Mouse (Mus musculus) liver, embryonic 14.5 days (tissue): Measurements from ENCODE around the gene Tfap2d. TPM values are rescaled to one million over a fixed set of nuclear protein-coding genes. Genes with fewer than 3 reads are reported as not detected.

Experiments used
- ATAC-seq: fragments of 200-750 bp; cut with Nextera tagmentation; 2 replicates; pipeline ENCODE4 v1.8.0; 2017; ENCODE audit warnings: moderate number of reproducible peaks, mild to moderate bottlenecking, moderate library complexity; ENCODE audit not compliant: insufficient read depth
- DNase-seq, 3 experiments: peaks; one replicate each; pipeline ENCODE4 v3.0.0-alpha.2; 2012 to 2013; ENCODE audit warnings: low read depth in 3 of 3, low spot score in 3 of 3
- H3K27ac ChIP-seq: fragments of 300-500 bp; sonication (generic); 2 replicates; pipeline ENCODE4 v1.5.1; 2014; ENCODE audit warnings: moderate library complexity, mild to moderate bottlenecking, control low read depth, inconsistent platforms
- H3K27me3 ChIP-seq: fragments of 300-500 bp; sonication (generic); 2 replicates; pipeline ENCODE4 v1.6.1; 2014; ENCODE audit warnings: mild to moderate bottlenecking, low read length, moderate library complexity; ENCODE audit not compliant: control insufficient read depth, insufficient read depth
- H3K36me3 ChIP-seq: fragments of 300-500 bp; sonication (generic); replicated peaks from 2 replicates; pipeline ENCODE4 v1.6.1; 2014; ENCODE audit warnings: low read depth; ENCODE audit not compliant: control insufficient read depth, insufficient read depth
- H3K4me1 ChIP-seq, 2 experiments: fragments of 200-500 bp in 1 of 2; fragments of 300-500 bp in 1 of 2; sonication (generic) in 1 of 2; replicated peaks; 2 replicates each; pipeline ENCODE4 v1.6.1; 2012 to 2014; ENCODE audit warnings: antibody characterized with exemption in 1 of 2, inconsistent platforms in 1 of 2, low read length in 1 of 2; ENCODE audit not compliant: control insufficient read depth in 2 of 2, insufficient read depth in 2 of 2
- H3K4me2 ChIP-seq: fragments of 300-500 bp; sonication (generic); 2 replicates; pipeline ENCODE4 v1.6.1; 2014; ENCODE audit warnings: low read depth, mild to moderate bottlenecking, control low read depth, moderate library complexity
- H3K4me3 ChIP-seq, 2 experiments: fragments of 200-500 bp in 1 of 2; fragments of 300-500 bp in 1 of 2; sonication (generic) in 1 of 2; 2 replicates each; pipeline ENCODE4 v1.5.1; 2012 to 2014; ENCODE audit warnings: low read depth in 2 of 2, low read length in 2 of 2, mild to moderate bottlenecking in 2 of 2, control low read depth in 1 of 2, inconsistent platforms in 1 of 2, moderate library complexity in 1 of 2; ENCODE audit not compliant: insufficient read depth in 1 of 2
- H3K9ac ChIP-seq: fragments of 300-500 bp; sonication (generic); replicated peaks from 2 replicates; pipeline ENCODE4 v1.6.1; 2014; ENCODE audit warnings: mild to moderate bottlenecking, control low read depth, moderate library complexity
- H3K9me3 ChIP-seq: fragments of 300-500 bp; sonication (generic); 2 replicates; pipeline ENCODE4 v1.6.1; 2016; ENCODE audit warnings: low read length, mixed read lengths; ENCODE audit not compliant: control insufficient read depth
- CTCF ChIP-seq: IDR thresholded peaks from 2 replicates; pipeline ENCODE4 v1.5.1; 2016; ENCODE audit warnings: antibody characterized with exemption, low read depth, control low read depth
- EP300 ChIP-seq: IDR thresholded peaks from 2 replicates; pipeline ENCODE4 v1.6.1; 2016; ENCODE audit warnings: antibody characterized with exemption, low read depth
- WGBS: fragments of 180-500 bp; shearing (Covaris S2); extraction: QIAGEN DNeasy Blood & Tissue Kit; methylation state at CpG from one replicate; pipeline ENCODE4 v1.1.7; 2014; ENCODE audit not compliant: insufficient replicate concordance; 5-methylcytosine and 5-hydroxymethylcytosine counted together
- polyA plus RNA-seq, 2 experiments: library from polyadenylated mRNA; depleted of rRNA in 1 of 2; stranded (reverse) in 1 of 2; unstranded in 1 of 2; fragments of >200 nt; fragmentation: Nextera tagmentation in 1 of 2; extraction: Ambion mirVana in 1 of 2; gene quantifications; 2 replicates each; pipeline versions ENCODE4 v1.2.1 to v1.2.3; 2012 to 2014

The Tfap2d gene
- polyA plus RNA-seq, 2 experiments, result not detected

DNA sequence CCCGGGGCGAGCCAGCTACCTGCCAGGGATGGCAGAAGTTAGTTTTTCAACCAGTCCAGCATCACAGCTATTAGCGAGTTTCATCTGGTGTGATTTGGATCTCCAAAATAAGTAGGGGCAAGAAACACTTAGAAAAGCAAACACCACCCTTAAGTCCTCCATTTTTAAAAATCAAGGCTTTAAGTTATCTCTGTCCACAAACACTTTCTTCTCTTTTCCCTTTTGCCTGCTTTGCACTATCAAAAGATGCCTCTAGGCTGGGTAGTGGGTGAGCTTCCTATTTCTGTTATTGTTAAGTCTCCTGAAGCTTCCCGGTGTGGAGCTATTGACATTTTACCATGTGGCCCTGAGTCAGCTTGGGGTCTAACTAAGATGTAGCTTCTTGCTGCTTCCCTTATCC lies 110.3 kb downstream of the Tfap2d start:
- DNase-seq (no peak), ATAC-seq (no peak)
- Histone ChIP-seq H3K27me3 (peaks cover 66% of the 10 kb centered on the region), H3K4me1 (no peaks in the 10 kb centered on the region), H3K4me3 (no peak overlapping the region), H3K9me3 (no peaks in the 10 kb centered on the region), H3K36me3 (no peaks in the 10 kb centered on the region), H3K4me2 (no peak overlapping the region), H3K9ac (no peak overlapping the region), H3K27ac (no peak overlapping the region)
- TF ChIP-seq CTCF, result no peak
- no peak for TF ChIP-seq EP300
- 0% methylated on average over 4 of the region's 4 CpGs for WGBS

DNA sequence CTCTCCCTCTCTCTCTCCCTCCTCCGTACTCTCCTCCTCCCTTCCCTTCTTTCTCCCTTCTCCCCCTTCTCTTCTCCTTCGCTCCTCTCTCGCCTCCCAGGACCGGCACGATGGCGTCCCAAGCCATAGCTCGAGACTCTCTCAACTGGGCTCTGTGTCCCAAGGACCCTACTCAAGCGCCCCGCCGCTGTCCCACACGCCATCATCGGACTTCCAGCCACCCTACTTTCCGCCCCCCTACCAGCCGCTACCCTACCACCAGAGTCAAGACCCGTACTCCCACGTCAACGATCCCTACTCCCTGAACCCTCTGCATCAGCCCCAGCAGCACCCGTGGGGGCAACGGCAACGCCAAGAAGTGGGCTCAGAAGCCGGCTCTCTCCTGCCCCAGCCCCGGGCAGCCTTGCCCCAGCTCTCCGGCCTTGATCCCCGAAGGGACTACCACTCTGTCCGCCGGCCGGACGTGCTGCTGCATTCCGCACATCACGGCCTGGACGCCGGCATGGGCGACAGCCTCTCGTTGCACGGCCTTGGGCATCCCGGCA lies 111.1 kb downstream of the Tfap2d start:
- H3K4me3 ChIP-seq, result no peak overlapping the region
- no peak overlapping the region for H3K9ac ChIP-seq
- H3K4me1 ChIP-seq, result no peaks in the 10 kb centered on the region
- 4% methylated on average over 36 of the region's 36 CpGs for WGBS
- H3K27me3 ChIP-seq, result peaks cover 64% of the 10 kb centered on the region
- H3K27ac ChIP-seq, result no peak overlapping the region
- TF ChIP-seq EP300 (no peak), CTCF (no peak)
- no peaks in the 10 kb centered on the region for H3K9me3 ChIP-seq
- DNase-seq (no peak), ATAC-seq (no peak)
- no peak overlapping the region for H3K4me2 ChIP-seq
- no peaks in the 10 kb centered on the region for H3K36me3 ChIP-seq

Other genes with a start within 250 kb of the Tfap2d start
- 0.01 and 0.08 TPM in 2 replicates for gene Tfap2b, start 105.9 kb downstream of the Tfap2d start, polyA plus RNA-seq (2012; rRNA removed)
- gene Tfap2b, start 105.9 kb downstream of the Tfap2d start, polyA plus RNA-seq (2014; fragmentation: Nextera tagmentation; extraction: Ambion mirVana), result not detected in 2 replicates